Mouse (Mus musculus) embryo, embryonic 11 days (tissue): Measurements from ENCODE around the gene Kcnip1.
A peak's percentile ranks its signal among the peaks of the same experiment; 100 is the strongest.

Experiments used
- DNase-seq: peaks from one replicate; pipeline ENCODE4 v3.0.0-alpha.2; 2015

Gene Kcnip1

GRCm38 (mm10) chr11:33655861-33656593 is 336.9 kb downstream of the Kcnip1 start:
- no peak for DNase-seq

DNA sequence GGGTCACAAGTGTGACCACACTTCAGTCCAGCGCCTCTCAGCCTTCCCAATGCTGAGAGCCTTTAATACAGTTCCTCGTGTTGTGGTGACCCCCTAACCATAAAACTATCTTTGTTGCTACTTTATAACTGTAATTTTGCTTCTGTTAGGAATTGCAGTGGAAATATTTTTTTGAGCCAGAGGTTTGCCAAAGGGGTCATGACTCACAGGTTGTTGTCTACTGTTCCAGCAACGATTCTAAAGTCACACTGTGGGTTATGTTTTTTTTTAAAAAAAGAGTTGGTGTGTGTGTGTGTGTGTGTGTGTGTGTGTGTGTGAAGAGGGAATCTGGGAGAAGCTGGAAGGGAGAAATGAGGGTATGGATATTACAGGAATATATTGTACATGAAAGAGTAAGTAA is 337.7 kb downstream of the Kcnip1 start:
- DNase-seq, result no peak

GRCm38 (mm10) chr11:33654485-33654884 is 338.5 kb downstream of the Kcnip1 start:
- no peak for DNase-seq

DNA sequence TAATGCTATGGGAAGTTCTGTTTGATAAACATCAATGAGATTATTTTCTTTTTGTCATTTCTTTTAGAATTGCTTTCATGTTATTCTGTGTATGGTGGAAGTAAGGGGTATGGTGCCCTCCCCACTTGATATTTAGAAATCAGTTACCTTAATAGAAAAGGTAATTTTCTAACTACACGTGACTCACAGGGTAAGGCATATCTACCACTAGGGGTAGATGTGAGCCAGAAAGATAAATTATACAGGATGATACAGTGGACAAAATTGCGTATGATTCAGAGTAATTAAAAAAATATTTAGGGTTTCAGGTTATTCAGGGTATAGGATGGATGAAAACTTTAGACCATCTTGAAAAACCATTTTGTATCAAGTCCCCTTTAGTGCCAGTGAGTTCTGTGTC is 343.6 kb downstream of the Kcnip1 start:
- DNase-seq, result no peak

GRCm38 (mm10) chr11:33637107-33637506 is 355.8 kb downstream of the Kcnip1 start:
- no peak for DNase-seq

GRCm38 (mm10) chr11:33627136-33627742 is 365.7 kb downstream of the Kcnip1 start:
- DNase-seq, result no peak

GRCm38 (mm10) chr11:33614218-33614617 is 378.7 kb downstream of the Kcnip1 start:
- DNase-seq, result peak; percentile 84

GRCm38 (mm10) chr11:33607784-33608183 is 385.2 kb downstream of the Kcnip1 start:
- DNase-seq, result peak; percentile 54

- no peak for DNase-seq
Measured at GRCm38 (mm10) chr11:33603174-33603573, 389.8 kb downstream of the Kcnip1 start.

GRCm38 (mm10) chr11:33598986-33599385 is 394.0 kb downstream of the Kcnip1 start, which contains the start of gene D130052B06Rik:
TSS of gene D130052B06Rik (plus strand) at chr11:33599302.
- DNase-seq, result no peak

GRCm38 (mm10) chr11:33596655-33597054 is 396.3 kb downstream of the Kcnip1 start:
- DNase-seq, result no peak

GRCm38 (mm10) chr11:33592826-33593225 is 400.1 kb downstream of the Kcnip1 start:
- DNase-seq, result no peak

DNA sequence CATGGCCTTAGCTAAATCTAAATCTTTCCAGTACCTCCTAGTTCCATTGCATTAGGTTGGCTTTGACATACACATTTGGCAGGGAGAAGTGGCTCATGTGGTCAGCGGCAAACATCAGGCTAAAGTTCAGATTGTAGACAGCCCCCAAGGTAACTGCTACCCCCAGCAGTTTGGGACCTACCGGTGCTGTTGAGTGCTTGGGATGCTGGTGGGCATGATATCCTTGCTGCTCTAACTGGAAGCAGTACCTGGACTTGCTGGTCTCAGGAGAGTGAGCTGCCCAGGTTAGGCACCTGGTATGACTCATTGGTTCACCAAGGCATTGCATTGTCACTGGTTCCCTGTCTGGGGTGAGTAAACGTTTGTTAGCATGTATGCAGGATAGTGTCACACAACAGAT is 402.2 kb downstream of the Kcnip1 start:
- no peak for DNase-seq

GRCm38 (mm10) chr11:33586614-33587013 is 406.3 kb downstream of the Kcnip1 start:
- DNase-seq, result no peak

DNA sequence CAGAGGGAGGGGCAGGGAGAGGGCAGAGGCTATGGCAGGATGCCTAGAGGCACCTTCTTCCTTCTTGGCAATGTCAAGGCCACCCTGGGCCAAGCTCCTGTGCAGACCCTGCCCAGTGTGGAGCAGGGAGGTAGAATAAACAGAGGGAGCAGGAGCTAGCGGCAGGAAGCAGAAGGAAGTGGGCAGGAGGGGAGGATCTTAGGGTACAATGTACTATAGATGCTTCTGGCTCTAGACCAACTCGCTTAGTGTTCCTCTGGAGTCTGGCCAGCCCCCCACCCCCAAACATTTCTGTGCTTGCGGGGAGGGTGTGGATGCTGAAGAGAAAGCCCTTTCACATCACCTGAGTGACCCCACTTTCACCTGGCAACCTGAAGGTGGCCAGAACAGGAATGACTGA is 413.3 kb downstream of the Kcnip1 start:
- DNase-seq, result no peak
